In the genomic region with DNA sequence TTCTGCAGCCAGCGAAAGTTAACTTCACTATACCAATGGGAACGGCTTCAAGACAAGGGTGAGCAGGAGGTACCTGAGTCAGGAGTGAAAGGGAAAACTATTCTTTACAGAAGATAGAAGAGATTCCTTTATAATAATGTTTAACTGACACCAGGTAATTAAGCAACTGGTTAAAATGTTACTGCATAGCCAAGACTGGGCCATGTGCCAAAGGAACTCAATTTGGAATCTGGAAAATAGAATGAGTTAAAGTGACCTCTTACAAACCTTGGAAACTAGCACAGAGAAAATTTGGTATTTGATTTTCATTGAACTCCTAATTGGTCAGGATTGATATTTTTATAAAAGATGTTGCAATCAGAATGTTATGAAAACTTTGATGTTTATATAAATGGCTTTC, we compare ENCODE assay signal across 17 mouse cellular contexts.
DNase-seq lines count a peak whose midpoint lies in the region; ATAC-seq and TF ChIP-seq lines count a peak whose summit lies in the region.
"Had no signal": no experiment of that assay in that cellular context is flagged by ENCODE, and none has a peak within 500 bp of the region (broad histone marks: within the 10 kb centered on the region; RNA-seq: fewer than 3 reads in every experiment).

No protein-coding gene starts in this region.

- H3K79me2 ChIP-seq in heart, adult 2 months (replicated peaks; ENCODE audit: control insufficient read depth, insufficient read depth, low read length) = no peaks in the 10 kb centered on the region

- DNase-seq in heart, adult 2 months = no peak
- DNase-seq in Muller cell, postnatal 12 days (ENCODE audit: inconsistent ontology term) = peak; percentile 67
- peak; percentile 3 for DNase-seq in adipocyte (ENCODE audit: low spot score)
- peak; percentile 65 for DNase-seq in kidney, postnatal 10 days
- DNase-seq in left cerebral cortex, adult 18-20 months (ENCODE audit: low spot score in 2 of 2) = no peak
- no peak for DNase-seq in left cerebral cortex, adult 2 months (ENCODE audit: extremely low spot score in 1 of 2, low spot score in 2 of 2)
- DNase-seq: layer of hippocampus, adult 9-11 months; liver; lung, adult 2 months; right cerebral cortex, postnatal 25 days had no signal

- H3K9ac ChIP-seq in heart, embryonic 13.5 days = no peak overlapping the region
- no peak overlapping the region for H3K9ac ChIP-seq in heart, adult 2 months (ENCODE audit: low read depth, low read length)
- H3K9ac ChIP-seq: forebrain, embryonic 15.5 days; hindbrain, embryonic 14.5 days; intestine, embryonic 15.5 days; neural tube, embryonic 13.5 days had no signal

- TF ChIP-seq EP300 in heart, adult 2 months (IDR thresholded peaks at IDR 0.05; ENCODE audit: insufficient read depth, low read depth, low read length) = no peak

- intact Hi-C loops in heart, adult 2 months (cut with DNase I) = no loop called here
- intact Hi-C loops in left cerebral cortex, adult 2 months (cut with DNase I) = loop anchor here (5.0 kb wide), 2 partner anchors 84 to 111 kb away; no protein-coding TSS in a partner anchor

- 67% methylated on average over 2 of the region's 2 CpGs for WGBS in heart, embryonic 13.5 days
- 78% methylated on average over 2 of the region's 2 CpGs for WGBS in heart, adult 2 months

- TF ChIP-seq CTCF in heart, adult 2 months (IDR thresholded peaks at IDR 0.05) = no peak
- TF ChIP-seq CTCF in left cerebral cortex, adult 2 months (IDR thresholded peaks at IDR 0.05) = no peak

- no peak for TF ChIP-seq POLR2A in heart, adult 2 months (IDR thresholded peaks at IDR 0.05; ENCODE audit: insufficient read depth, low read depth, low read length)

- no peaks in the 10 kb centered on the region for H3K27me3 ChIP-seq in heart, embryonic 13.5 days (replicated peaks)
- no peaks in the 10 kb centered on the region for H3K27me3 ChIP-seq in heart, adult 2 months (ENCODE audit: control insufficient read depth, insufficient read depth, low read length)
- H3K27me3 ChIP-seq: forebrain, embryonic 15.5 days; intestine, embryonic 15.5 days; neural tube, embryonic 13.5 days had no signal

- H3K27ac ChIP-seq in heart, embryonic 13.5 days (replicated peaks) = 0 out of 2 replicates have a peak overlapping the region, but pooled peaks have one; percentile 39
- no peak overlapping the region for H3K27ac ChIP-seq in heart, adult 2 months
- H3K27ac ChIP-seq in left cerebral cortex, adult 2 months = no peak overlapping the region
- H3K27ac ChIP-seq: forebrain, embryonic 15.5 days; hindbrain, embryonic 14.5 days; intestine, embryonic 15.5 days; macrophage; neural tube, embryonic 13.5 days had no signal

- no peaks in the 10 kb centered on the region for H3K36me3 ChIP-seq in heart, embryonic 13.5 days
- no peaks in the 10 kb centered on the region for H3K36me3 ChIP-seq in heart, adult 2 months (ENCODE audit: control insufficient read depth, insufficient read depth, low read length)
- H3K36me3 ChIP-seq: forebrain, embryonic 15.5 days; intestine, embryonic 15.5 days; neural tube, embryonic 13.5 days had no signal

- H3K9me3 ChIP-seq in heart, embryonic 13.5 days = no peaks in the 10 kb centered on the region
- H3K9me3 ChIP-seq: forebrain, embryonic 15.5 days; intestine, embryonic 15.5 days; neural tube, embryonic 13.5 days had no signal

- no peak overlapping the region for H3K4me3 ChIP-seq in heart, embryonic 13.5 days
- H3K4me3 ChIP-seq in heart, adult 2 months = no peak overlapping the region
- no peak overlapping the region for H3K4me3 ChIP-seq in left cerebral cortex, adult 2 months
- H3K4me3 ChIP-seq: forebrain, embryonic 15.5 days; intestine, embryonic 15.5 days; neural tube, embryonic 13.5 days had no signal

- H3K4me1 ChIP-seq in heart, embryonic 13.5 days = peaks cover 24% of the 10 kb centered on the region
- H3K4me1 ChIP-seq in heart, adult 2 months (ENCODE audit: control insufficient read depth, insufficient read depth, low read length) = peaks cover 2% of the 10 kb centered on the region
- H3K4me1 ChIP-seq: forebrain, embryonic 15.5 days; intestine, embryonic 15.5 days; neural tube, embryonic 13.5 days had no signal

- H3K4me2 ChIP-seq in heart, embryonic 13.5 days = no peak overlapping the region
- H3K4me2 ChIP-seq: forebrain, embryonic 15.5 days; hindbrain, embryonic 14.5 days; intestine, embryonic 15.5 days; midbrain, embryonic 11.5 days; neural tube, embryonic 13.5 days had no signal

- ATAC-seq in heart, embryonic 13.5 days (ENCODE audit: extremely low read depth, insufficient number of reproducible peaks, low FRiP score, low TSS enrichment) = no peak
- ATAC-seq: forebrain, embryonic 15.5 days had no signal

Comparison
In these comparisons a context has a peak if more than half of its experiments do, and no peak if none do; other contexts are left out.
1. DNase-seq: peak in Muller cell, postnatal 12 days (single experiment), adipocyte (single experiment) and kidney, postnatal 10 days (single experiment); none in heart, adult 2 months (0 of 2), left cerebral cortex, adult 18-20 months (0 of 2) and left cerebral cortex, adult 2 months (0 of 2).